25 mouse cellular contexts compared by ENCODE assay signal in the genomic region with DNA sequence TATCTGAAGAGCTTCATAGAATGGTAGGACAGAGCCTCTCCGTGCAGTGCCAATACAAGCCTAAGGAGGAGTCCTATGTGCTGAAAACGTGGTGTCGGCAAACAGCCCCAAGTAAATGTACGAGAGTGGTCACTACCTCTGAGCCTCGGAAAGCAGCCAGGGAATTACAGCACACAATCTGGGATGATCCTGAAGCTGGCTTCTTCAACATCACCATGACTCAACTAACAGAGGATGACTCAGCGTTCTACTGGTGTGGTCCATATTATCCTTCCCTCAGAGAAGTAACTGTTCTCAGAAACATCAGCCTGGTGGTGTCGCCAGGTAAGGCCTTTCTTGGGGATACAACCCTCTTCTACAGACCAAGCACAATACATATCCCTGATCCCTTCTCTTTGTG. TPM values are rescaled to one million over a fixed set of nuclear protein-coding genes. Genes with fewer than 3 reads are reported as not detected.
DNase-seq lines count a peak whose midpoint lies in the region; ATAC-seq lines count a peak whose summit lies in the region.
"Had no signal": no experiment of that assay in that cellular context is flagged by ENCODE, and none has a peak within 500 bp of the region (broad histone marks: within the 10 kb centered on the region; RNA-seq: fewer than 3 reads in every experiment).

No protein-coding gene starts in this region.

- peak; percentile 74 for ATAC-seq in liver, embryonic 15.5 days (ENCODE audit: insufficient read depth)
- ATAC-seq in forebrain, embryonic 15.5 days (replicated peaks) = no peak
- ATAC-seq: forebrain, embryonic 13.5 days; inflammation-experienced regulatory T-cells, adult 6 months had no signal

- H3K9me3 ChIP-seq in liver, embryonic 15.5 days (replicated peaks) = no peaks in the 10 kb centered on the region
- H3K9me3 ChIP-seq in embryonic facial prominence, embryonic 10.5 days = peaks cover 2% of the 10 kb centered on the region; the same call in 1 of the 2 replicates
- H3K9me3 ChIP-seq in forebrain, embryonic 15.5 days = no peaks in the 10 kb centered on the region
- H3K9me3 ChIP-seq: embryonic facial prominence, embryonic 12.5 days; midbrain, embryonic 12.5 days had no signal

- DNase-seq in 3T3-L1 (ENCODE audit: low read depth, low spot score) (peak; percentile 42), NIH3T3 (ENCODE audit: low read depth) (peak; percentile 47), liver (peak; percentile 60)
- DNase-seq in urinary bladder, postnatal 36 days (ENCODE audit: low spot score in 2 of 2) = no peak
- no peak for DNase-seq in embryonic facial prominence, embryonic 10.5 days (ENCODE audit: low spot score)
- DNase-seq: adrenal gland, postnatal 25 days; B cell, adult 2 months; cerebellum, adult 11-12 months; cerebellum, postnatal 10 days; heart, postnatal 14 days; kidney, adult 2 months; lung, adult 2 months had no signal

- no peaks in the 10 kb centered on the region for H3K36me3 ChIP-seq in liver, embryonic 15.5 days (replicated peaks)
- no peaks in the 10 kb centered on the region for H3K36me3 ChIP-seq in embryonic facial prominence, embryonic 10.5 days (replicated peaks)
- H3K36me3 ChIP-seq in forebrain, embryonic 15.5 days = no peaks in the 10 kb centered on the region
- H3K36me3 ChIP-seq: embryonic facial prominence, embryonic 12.5 days; hindbrain, embryonic 12.5 days; midbrain, embryonic 12.5 days had no signal

- peak overlapping the region; percentile 23; the same call in 1 of the 2 replicates for H3K4me2 ChIP-seq in liver, embryonic 15.5 days
- no peak overlapping the region for H3K4me2 ChIP-seq in forebrain, embryonic 15.5 days (replicated peaks)
- H3K4me2 ChIP-seq: embryonic facial prominence, embryonic 12.5 days; forebrain, embryonic 13.5 days; heart, embryonic 11.5 days; hindbrain, embryonic 12.5 days; midbrain, embryonic 12.5 days had no signal

- no peak overlapping the region for H3K4me3 ChIP-seq in liver, embryonic 15.5 days (replicated peaks)
- no peak overlapping the region for H3K4me3 ChIP-seq in embryonic facial prominence, embryonic 10.5 days
- H3K4me3 ChIP-seq in forebrain, embryonic 15.5 days = no peak overlapping the region
- H3K4me3 ChIP-seq: embryonic facial prominence, embryonic 12.5 days; erythroblast, embryonic 14.5 days; forebrain, embryonic 13.5 days; hindbrain, embryonic 12.5 days; midbrain, embryonic 12.5 days had no signal

- WGBS in liver, embryonic 15.5 days (ENCODE audit: insufficient replicate concordance) = 72% methylated on average over 7 of the region's 7 CpGs
- 92% methylated on average over 7 of the region's 7 CpGs for WGBS in embryonic facial prominence, embryonic 10.5 days
- 94% methylated on average over 7 of the region's 7 CpGs for WGBS in forebrain, embryonic 15.5 days

- peaks cover 45% of the 10 kb centered on the region for H3K4me1 ChIP-seq in liver, embryonic 15.5 days (replicated peaks)
- H3K4me1 ChIP-seq in embryonic facial prominence, embryonic 10.5 days = no peaks in the 10 kb centered on the region
- H3K4me1 ChIP-seq in forebrain, embryonic 15.5 days = no peaks in the 10 kb centered on the region
- H3K4me1 ChIP-seq: embryonic facial prominence, embryonic 12.5 days; hindbrain, embryonic 12.5 days had no signal

- peak overlapping the region; percentile 16; the same call in 1 of the 2 replicates for H3K27ac ChIP-seq in liver, embryonic 15.5 days (replicated peaks)
- no peak overlapping the region for H3K27ac ChIP-seq in embryonic facial prominence, embryonic 10.5 days (replicated peaks)
- no peak overlapping the region for H3K27ac ChIP-seq in forebrain, embryonic 15.5 days (replicated peaks)
- H3K27ac ChIP-seq: embryonic facial prominence, embryonic 12.5 days; forebrain, embryonic 13.5 days; hindbrain, embryonic 12.5 days; kidney, postnatal 0 days; midbrain, embryonic 12.5 days had no signal

- H3K9ac ChIP-seq in liver, embryonic 15.5 days = no peak overlapping the region
- H3K9ac ChIP-seq in forebrain, embryonic 15.5 days (replicated peaks) = no peak overlapping the region
- H3K9ac ChIP-seq: embryonic facial prominence, embryonic 12.5 days; forebrain, embryonic 13.5 days; hindbrain, embryonic 12.5 days; midbrain, embryonic 12.5 days had no signal

- H3K27me3 ChIP-seq in liver, embryonic 15.5 days = no peaks in the 10 kb centered on the region
- no peaks in the 10 kb centered on the region for H3K27me3 ChIP-seq in embryonic facial prominence, embryonic 10.5 days (replicated peaks; ENCODE audit: low read depth, poor library complexity, severe bottlenecking)
- no peaks in the 10 kb centered on the region for H3K27me3 ChIP-seq in forebrain, embryonic 15.5 days
- H3K27me3 ChIP-seq: CH12.LX; embryonic facial prominence, embryonic 12.5 days; forebrain, embryonic 13.5 days; hindbrain, embryonic 12.5 days; midbrain, embryonic 12.5 days had no signal

RNA-seq across cellular contexts. Expression of gene Treml4, which starts 0.6 kb away (rescaled TPM):
- polyA plus RNA-seq in liver, embryonic 15.5 days (2015; fragmentation: Nextera tagmentation; extraction: Ambion mirVana) = 5.0 and 5.1 TPM in 2 replicates
- polyA plus RNA-seq in embryonic facial prominence, embryonic 10.5 days (2016; fragmentation: Nextera tagmentation; extraction: Ambion mirVana) = 0.11 and 0.16 TPM in 2 replicates
- polyA plus RNA-seq in forebrain, embryonic 15.5 days (2015; fragmentation: Nextera tagmentation; extraction: Ambion mirVana) = 0.10 TPM in 1 of 2 replicates, not detected in the other
- polyA plus RNA-seq: hindbrain, embryonic 12.5 days had no signal

RNA-seq across cellular contexts. Expression of gene Trem3, which starts 17.1 kb away (rescaled TPM):
- polyA plus RNA-seq in liver, embryonic 15.5 days (2015; fragmentation: Nextera tagmentation; extraction: Ambion mirVana) = 8.7 and 9.5 TPM in 2 replicates
- polyA plus RNA-seq in embryonic facial prominence, embryonic 10.5 days (2016; fragmentation: Nextera tagmentation; extraction: Ambion mirVana) = not detected in 2 replicates
- not detected in 2 replicates for polyA plus RNA-seq in forebrain, embryonic 15.5 days (2015; fragmentation: Nextera tagmentation; extraction: Ambion mirVana)
- polyA plus RNA-seq: embryonic facial prominence, embryonic 12.5 days; erythroblast, embryonic 14.5 days; forebrain, embryonic 13.5 days; gonadal fat pad, adult 2 months; heart, embryonic 11.5 days; hindbrain, embryonic 12.5 days; inflammation-experienced regulatory T-cells, adult 6 months; limb, embryonic 11.5 days; midbrain, embryonic 12.5 days had no signal

RNA-seq across cellular contexts. Expression of gene Trem1, which starts 32.1 kb away (rescaled TPM):
- polyA plus RNA-seq in liver, embryonic 15.5 days (2015; fragmentation: Nextera tagmentation; extraction: Ambion mirVana) = 1.5 and 2.0 TPM in 2 replicates
- not detected in 2 replicates for polyA plus RNA-seq in embryonic facial prominence, embryonic 10.5 days (2016; fragmentation: Nextera tagmentation; extraction: Ambion mirVana)
- polyA plus RNA-seq in forebrain, embryonic 15.5 days (2015; fragmentation: Nextera tagmentation; extraction: Ambion mirVana) = not detected in 2 replicates
- polyA plus RNA-seq: erythroblast, embryonic 14.5 days; inflammation-experienced regulatory T-cells, adult 6 months had no signal

RNA-seq across cellular contexts. Expression of gene Treml2, which starts 34.6 kb away (rescaled TPM):
- 3.7 and 3.8 TPM in 2 replicates for polyA plus RNA-seq in liver, embryonic 15.5 days (2015; fragmentation: Nextera tagmentation; extraction: Ambion mirVana)
- polyA plus RNA-seq in embryonic facial prominence, embryonic 10.5 days (2016; fragmentation: Nextera tagmentation; extraction: Ambion mirVana) = 0.28 and 0.40 TPM in 2 replicates
- 0.08 TPM in 1 of 2 replicates, not detected in the other for polyA plus RNA-seq in forebrain, embryonic 15.5 days (2015; fragmentation: Nextera tagmentation; extraction: Ambion mirVana)

RNA-seq across cellular contexts. Expression of gene B430306N03Rik, which starts 51.3 kb away (rescaled TPM):
- 3.9 and 4.3 TPM in 2 replicates for polyA plus RNA-seq in liver, embryonic 15.5 days (2015; fragmentation: Nextera tagmentation; extraction: Ambion mirVana)
- polyA plus RNA-seq in embryonic facial prominence, embryonic 10.5 days (2016; fragmentation: Nextera tagmentation; extraction: Ambion mirVana) = not detected in 2 replicates
- polyA plus RNA-seq in forebrain, embryonic 15.5 days (2015; fragmentation: Nextera tagmentation; extraction: Ambion mirVana) = 0.09 TPM in 1 of 2 replicates, not detected in the other
- polyA plus RNA-seq: hindbrain, embryonic 12.5 days had no signal

Comparison
In these comparisons a context has a peak if more than half of its experiments do, and no peak if none do; other contexts are left out.
1. DNase-seq: peak in 3T3-L1 (single experiment), NIH3T3 (single experiment) and liver (single experiment); none in urinary bladder, postnatal 36 days (0 of 2) and embryonic facial prominence, embryonic 10.5 days (single experiment).